Mouse (Mus musculus): ENCODE measurements at regions not wholly inside any gene's neighbourhood (a gene's known extent, or its start where the extent isn't known, plus 50 kb on each side); places are given as distances from the start of the nearest gene placed in this dataset.

GRCm38 (mm10) chr19:52878812-52879502 is 161.1 kb downstream of the Xpnpep1 start:
- DNase-seq (ENCODE audit: low spot score in 2 of 2): no peak

GRCm38 (mm10) chr19:52866635-52867034 is 173.4 kb downstream of the Xpnpep1 start:
- DNase-seq (ENCODE audit: low spot score in 2 of 2): no peak

GRCm38 (mm10) chr19:52861576-52861975 is 178.4 kb downstream of the Xpnpep1 start:
- DNase-seq (ENCODE audit: low spot score in 2 of 2): no peak

GRCm38 (mm10) chr19:52854068-52854682 is 185.8 kb downstream of the Xpnpep1 start:
- peak; percentile 4 to 10 for DNase-seq (ENCODE audit: low spot score in 2 of 2)

GRCm38 (mm10) chr19:52816202-52816601 is 223.8 kb downstream of the Xpnpep1 start:
- DNase-seq (ENCODE audit: low spot score in 2 of 2): peak; percentile 6 to 8

GRCm38 (mm10) chr19:52812046-52812445 is 228.0 kb downstream of the Xpnpep1 start:
- no peak for DNase-seq (ENCODE audit: low spot score in 2 of 2)

- no peak for DNase-seq (ENCODE audit: low spot score in 2 of 2)
Observed at GRCm38 (mm10) chr19:52788802-52789201, 251.2 kb downstream of the Xpnpep1 start.

- no peak for DNase-seq (ENCODE audit: low spot score in 2 of 2)
Observed at GRCm38 (mm10) chr19:52768761-52769388, 271.1 kb downstream of the Xpnpep1 start.

GRCm38 (mm10) chr19:52768117-52768516 is 271.9 kb downstream of the Xpnpep1 start:
- no peak for DNase-seq (ENCODE audit: low spot score in 2 of 2)

- no peak for DNase-seq (ENCODE audit: low spot score in 2 of 2)
Observed at GRCm38 (mm10) chr19:52738946-52739345, 301.1 kb downstream of the Xpnpep1 start.

- DNase-seq (ENCODE audit: low spot score in 2 of 2): no peak
Observed at GRCm38 (mm10) chr19:52721776-52722175, 318.2 kb downstream of the Xpnpep1 start.

- DNase-seq (ENCODE audit: low spot score in 2 of 2): no peak
Observed at GRCm38 (mm10) chr19:52715359-52715758, 324.7 kb downstream of the Xpnpep1 start.

GRCm38 (mm10) chr19:52707679-52708078 is 332.3 kb downstream of the Xpnpep1 start:
- no peak for DNase-seq (ENCODE audit: low spot score in 2 of 2)

GRCm38 (mm10) chr19:52661009-52661408 is 379.0 kb downstream of the Xpnpep1 start:
- no peak for DNase-seq (ENCODE audit: low spot score in 2 of 2)

GRCm38 (mm10) chr19:52647066-52648046 is 383.3 kb downstream of the Ins1 start:
- peak; percentile 60 to 77 for DNase-seq (ENCODE audit: low spot score in 2 of 2)

GRCm38 (mm10) chr19:52640228-52640627 is 376.1 kb downstream of the Ins1 start:
- DNase-seq (ENCODE audit: low spot score in 2 of 2): no peak

GRCm38 (mm10) chr19:52632501-52632900 is 368.4 kb downstream of the Ins1 start:
- DNase-seq (ENCODE audit: low spot score in 2 of 2): no peak

- DNase-seq (ENCODE audit: low spot score in 2 of 2): peak; percentile 34 to 39
Observed at GRCm38 (mm10) chr19:52624310-52624709, 360.2 kb downstream of the Ins1 start.

- peak; percentile 6 to 7 for DNase-seq (ENCODE audit: low spot score in 2 of 2)
Observed at GRCm38 (mm10) chr19:52623496-52623895, 359.4 kb downstream of the Ins1 start.

GRCm38 (mm10) chr19:52613353-52613752 is 349.3 kb downstream of the Ins1 start:
- DNase-seq (ENCODE audit: low spot score in 2 of 2): no peak

- no peak for DNase-seq (ENCODE audit: low spot score in 2 of 2)
Observed at GRCm38 (mm10) chr19:52606859-52607258, 342.8 kb downstream of the Ins1 start.
